Comparison of ENCODE assay signal across 9 mouse cellular contexts in the genomic region with DNA sequence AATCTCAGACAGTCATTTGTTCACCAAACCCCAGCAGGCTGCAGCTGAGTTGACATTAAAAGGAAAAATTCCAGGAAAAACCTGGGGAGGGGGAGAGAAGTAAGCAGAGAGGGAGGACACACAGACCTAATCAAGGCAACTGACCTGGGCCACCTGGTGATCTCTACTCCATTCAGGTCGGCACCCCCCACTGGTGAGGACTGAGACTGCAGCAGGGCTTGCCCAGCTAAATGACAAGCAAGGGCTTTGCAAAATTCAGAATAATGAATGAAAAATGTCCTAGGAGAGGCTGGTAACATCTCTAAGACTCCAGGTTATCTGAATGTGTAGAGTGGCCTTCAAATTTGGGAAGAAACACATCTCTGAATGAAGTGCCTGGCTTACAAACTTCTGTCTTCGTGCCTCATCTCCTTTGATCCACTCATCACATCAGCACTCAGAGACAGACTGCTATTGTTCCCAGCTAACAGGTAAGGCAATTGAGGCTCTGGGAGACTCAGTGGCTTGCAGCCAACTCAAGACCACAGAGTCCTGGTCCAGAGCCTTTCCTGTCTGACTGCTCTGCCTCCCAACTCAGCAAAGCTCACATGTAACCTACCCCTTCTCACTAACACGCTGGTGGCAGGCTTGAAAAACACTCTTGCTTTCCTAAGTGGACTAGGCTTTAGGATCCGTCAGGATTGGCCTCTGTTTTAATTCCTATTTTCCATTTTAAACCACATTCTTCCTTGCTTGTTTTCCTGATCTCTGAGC.
DNase-seq lines count a peak whose midpoint lies in the region; ATAC-seq and TF ChIP-seq lines count a peak whose summit lies in the region.
"Had no signal": no experiment of that assay in that cellular context is flagged by ENCODE, and none has a peak within 500 bp of the region (broad histone marks: within the 10 kb centered on the region; RNA-seq: fewer than 3 reads in every experiment).

No protein-coding gene starts in this region.

- no peaks in the 10 kb centered on the region for H3K36me3 ChIP-seq in forebrain, embryonic 12.5 days (replicated peaks)
- H3K36me3 ChIP-seq in forebrain, embryonic 10.5 days (replicated peaks), result no peaks in the 10 kb centered on the region
- no peaks in the 10 kb centered on the region for H3K36me3 ChIP-seq in lung, embryonic 14.5 days (ENCODE audit: insufficient read depth)
- H3K36me3 ChIP-seq: G1E had no signal

- DNase-seq in forebrain, embryonic 10.5 days (ENCODE audit: extremely low spot score, low spot score), result no peak
- peak; percentile 44 for DNase-seq in lung, embryonic 14.5 days
- no peak for DNase-seq in lung, postnatal 4 days
- no peak for DNase-seq in frontal cortex, adult 2 months (ENCODE audit: extremely low spot score in 1 of 2, low spot score in 1 of 2)
- DNase-seq in right cerebral cortex, adult 2 months (ENCODE audit: low spot score in 2 of 2), result no peak

- 26% methylated on average over 4 of the region's 4 CpGs for WGBS in forebrain, embryonic 12.5 days
- 24% methylated on average over 4 of the region's 4 CpGs for WGBS in forebrain, embryonic 10.5 days
- WGBS in lung, embryonic 14.5 days, result 23% methylated on average over 4 of the region's 4 CpGs

- peak; percentile 53 for TF ChIP-seq CTCF in lung, embryonic 14.5 days (IDR thresholded peaks at IDR 0.05; ENCODE audit: low read depth)
- peak; percentile 30; the same call in 1 of the 2 replicates for TF ChIP-seq CTCF in cortical plate, adult 2 months (IDR thresholded peaks at IDR 0.05; ENCODE audit: extremely low read depth, insufficient read depth, low read length)

- no peak for TF ChIP-seq POLR2A in cortical plate, adult 2 months (IDR thresholded peaks at IDR 0.05; ENCODE audit: extremely low read depth, insufficient read depth, low read length)

- H3K27ac ChIP-seq in forebrain, embryonic 12.5 days, result 0 out of 2 replicates have a peak overlapping the region, but pooled peaks have one; percentile 36
- no peak overlapping the region for H3K27ac ChIP-seq in forebrain, embryonic 10.5 days
- H3K27ac ChIP-seq in lung, embryonic 14.5 days (ENCODE audit: low read depth), result no peak overlapping the region
- H3K27ac ChIP-seq in cortical plate, adult 2 months (ENCODE audit: insufficient read depth, low read length), result peak overlapping the region; percentile 27

- H3K4me3 ChIP-seq in forebrain, embryonic 12.5 days (replicated peaks), result no peak overlapping the region
- no peak overlapping the region for H3K4me3 ChIP-seq in forebrain, embryonic 10.5 days
- H3K4me3 ChIP-seq in lung, embryonic 14.5 days (ENCODE audit: low read depth, low read length), result no peak overlapping the region
- H3K4me3 ChIP-seq in cortical plate, adult 2 months (ENCODE audit: insufficient read depth, low read length), result no peak overlapping the region

- ATAC-seq in forebrain, embryonic 12.5 days (ENCODE audit: low FRiP score), result no peak
- ATAC-seq in lung, embryonic 14.5 days (ENCODE audit: insufficient read depth), result no peak
- ATAC-seq in megakaryocyte-erythroid progenitor cell, adult 5-6 weeks (replicated peaks; ENCODE audit: low FRiP score, low TSS enrichment, poor library complexity, severe bottlenecking), result 0 out of 2 replicates have a peak, but pooled peaks have one; percentile 59

- 0 out of 2 replicates have a peak overlapping the region, but pooled peaks have one; percentile 7 for H3K9ac ChIP-seq in forebrain, embryonic 12.5 days
- H3K9ac ChIP-seq in lung, embryonic 14.5 days, result no peak overlapping the region

- H3K4me2 ChIP-seq in forebrain, embryonic 12.5 days, result no peak overlapping the region
- H3K4me2 ChIP-seq in lung, embryonic 14.5 days, result no peak overlapping the region

- H3K9me3 ChIP-seq in forebrain, embryonic 12.5 days, result no peaks in the 10 kb centered on the region
- no peaks in the 10 kb centered on the region for H3K9me3 ChIP-seq in forebrain, embryonic 10.5 days
- no peaks in the 10 kb centered on the region for H3K9me3 ChIP-seq in lung, embryonic 14.5 days (ENCODE audit: low read depth, low read length)

- no peaks in the 10 kb centered on the region for H3K27me3 ChIP-seq in forebrain, embryonic 12.5 days
- no peaks in the 10 kb centered on the region for H3K27me3 ChIP-seq in forebrain, embryonic 10.5 days (ENCODE audit: poor library complexity, severe bottlenecking)
- no peaks in the 10 kb centered on the region for H3K27me3 ChIP-seq in lung, embryonic 14.5 days (ENCODE audit: insufficient read depth, low read length)

- H3K4me1 ChIP-seq in forebrain, embryonic 12.5 days, result peaks cover 29% of the 10 kb centered on the region
- peaks cover 28% of the 10 kb centered on the region for H3K4me1 ChIP-seq in forebrain, embryonic 10.5 days
- peaks cover 4% of the 10 kb centered on the region for H3K4me1 ChIP-seq in lung, embryonic 14.5 days (ENCODE audit: insufficient read depth)
- H3K4me1 ChIP-seq in cortical plate, adult 2 months (ENCODE audit: control insufficient read depth, insufficient read depth, low read length), result peaks cover 5% of the 10 kb centered on the region

Comparison
In these comparisons a context has a peak if more than half of its experiments do, and no peak if none do; other contexts are left out.
1. H3K27ac ChIP-seq: peak in forebrain, embryonic 12.5 days (single experiment) and cortical plate, adult 2 months (single experiment); none in forebrain, embryonic 10.5 days (single experiment) and lung, embryonic 14.5 days (single experiment).